Mouse (Mus musculus) heart, postnatal 10 days (tissue): Measurements from ENCODE around the gene Fam184a. TPM values are rescaled to one million over a fixed set of nuclear protein-coding genes. Genes with fewer than 3 reads are reported as not detected.

Experiments
- DNase-seq, 2 experiments: peaks; one replicate each; pipeline ENCODE4 v3.0.0; 2021
- intact Hi-C: fragments of 180-260 bp; cut with DNase I; formaldehyde crosslinking; loops from one replicate; pipeline ENCODE4 v1.15.1; 2025
- total RNA-seq, 2 experiments: library from RNA; stranded (reverse); gene quantifications; 2 replicates each; pipeline ENCODE4 v1.2.3; 2021

Gene Fam184a
- total RNA-seq, 2 experiments from 2014 or later, result 1.2 to 5.8 TPM

- no peak for DNase-seq
- intact Hi-C loops, result no loop called here
These were observed 142.6 kb downstream of the Fam184a start for GRCm38 (mm10) chr10:53608274-53608673.

GRCm38 (mm10) chr10:53605328-53605727, 145.6 kb downstream of the Fam184a start:
- intact Hi-C loops, result no loop called here
- DNase-seq, result no peak

- intact Hi-C loops, result loop anchor here (1.0 kb wide), 1 partner anchor 30 kb away; no protein-coding TSS in a partner anchor
- DNase-seq, result no peak
These were observed 152.1 kb downstream of the Fam184a start for GRCm38 (mm10) chr10:53598821-53599220.

- DNase-seq, result peak in 1 of 2 experiments; percentile 58
These were observed 153.6 kb downstream of the Fam184a start for GRCm38 (mm10) chr10:53597121-53597881.

GRCm38 (mm10) chr10:53596677-53597120, 154.2 kb downstream of the Fam184a start, which contains the start of gene Asf1a:
Gene Asf1a, plus strand, starts transcription at chr10:53596757.
- intact Hi-C loops, result no loop called here
- peak; percentile 98 for DNase-seq

More at GRCm38 (mm10) chr10:53597121-53597881, 153.6 kb downstream of the Fam184a start:
- intact Hi-C loops, result no loop called here

GRCm38 (mm10) chr10:53595744-53596676, 154.9 kb downstream of the Fam184a start:
- DNase-seq, result peak; percentile 5 to 18

GRCm38 (mm10) chr10:53585777-53586176, 165.1 kb downstream of the Fam184a start:
- no peak for DNase-seq
- intact Hi-C loops, result no loop called here

More at GRCm38 (mm10) chr10:53595744-53596676, 154.9 kb downstream of the Fam184a start:
- intact Hi-C loops, result no loop called here

Other genes starting within 250 kb of the Fam184a start
- 10 to 100 TPM; 31.2 to 39.1 TPM for gene Asf1a, start 154.4 kb downstream of the Fam184a start, total RNA-seq
- 1 to 10 TPM; 7.8 to 9.6 TPM for gene Mcm9, start 120.7 kb downstream of the Fam184a start, total RNA-seq